Mouse (Mus musculus) bone marrow, adult 2 months (tissue): ENCODE measurements around the gene Ncstn.

Experiments used
- CTCF ChIP-seq: fragments of 200-500 bp; IDR thresholded peaks from 2 replicates; pipeline ENCODE4 v1.5.1; 2011; ENCODE audit warnings: low read length, control low read depth; ENCODE audit not compliant: control insufficient read depth, insufficient read depth
- POLR2A ChIP-seq: fragments of 200-500 bp; IDR thresholded peaks from 2 replicates; pipeline ENCODE4 v1.6.1; 2011; ENCODE audit warnings: low read depth, mild to moderate bottlenecking, control low read depth, low read length, borderline replicate concordance; ENCODE audit not compliant: control insufficient read depth

- TF ChIP-seq CTCF (no peak), POLR2A (no peak)
Observed at GRCm38 (mm10) chr1:172058874-172059273, 23.7 kb downstream of the Ncstn start.
